7 mouse cellular contexts compared by ENCODE assay signal in the genomic region with DNA sequence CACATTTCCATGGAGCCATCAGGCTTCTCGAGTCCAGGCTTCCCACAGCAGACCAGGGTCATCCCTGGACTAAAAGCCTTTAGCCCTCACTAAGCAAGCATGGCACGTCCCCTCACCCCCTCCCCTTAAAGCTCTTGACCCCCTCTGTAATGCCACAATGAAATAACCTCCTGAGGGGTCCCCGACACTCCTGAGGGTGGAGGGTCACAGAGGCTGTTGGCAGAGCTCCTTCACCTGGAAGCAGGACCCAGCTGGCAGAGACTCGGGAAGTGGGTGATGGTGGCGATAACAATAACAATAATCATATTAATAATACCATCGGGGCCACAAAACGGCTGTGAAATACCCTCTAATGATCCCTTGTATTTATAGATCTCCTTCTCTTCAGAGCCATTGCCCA. TPM values are rescaled to one million over a fixed set of nuclear protein-coding genes. Genes with fewer than 3 reads are reported as not detected.
DNase-seq lines count a peak whose midpoint lies in the region; ATAC-seq and TF ChIP-seq lines count a peak whose summit lies in the region.

TSS of gene Sp2 (minus strand) at position 101 of the 400 bp plus-strand sequence.

- H3K4me1 ChIP-seq in forebrain, postnatal 0 days (ENCODE audit: insufficient read depth): 0 out of 2 replicates have a peak, but pooled peaks cover 6% of the 10 kb centered on the region
- peaks cover 45% of the 10 kb centered on the region for H3K4me1 ChIP-seq in limb, embryonic 13.5 days

- intact Hi-C loops in left cerebral cortex, postnatal 14 days (cut with DNase I): loop anchor here (1.0 to 5.0 kb wide), 2 partner anchors 43 to 169 kb away; partner anchors contain the start of gene Tbkbp1
- intact Hi-C loops in left cerebral cortex, postnatal 4 days (cut with DNase I): loop anchor here (2.0 kb wide), 1 partner anchor 40 kb away; no protein-coding TSS in a partner anchor

- H3K36me3 ChIP-seq in forebrain, postnatal 0 days (ENCODE audit: insufficient read depth): no peaks in the 10 kb centered on the region
- H3K36me3 ChIP-seq in limb, embryonic 13.5 days: no peaks in the 10 kb centered on the region

- 0 out of 2 replicates have a peak within 1 kb of the TSS, but pooled peaks have one; percentile 9 for H3K4me3 ChIP-seq in forebrain, postnatal 0 days (ENCODE audit: low read depth, low read length)
- no peak within 1 kb of the TSS for H3K4me3 ChIP-seq in limb, embryonic 13.5 days

- peak within 1 kb of the TSS; percentile 35 for H3K4me2 ChIP-seq in forebrain, postnatal 0 days (ENCODE audit: low read depth)
- peak within 1 kb of the TSS; percentile 29; the same call in 1 of the 2 replicates for H3K4me2 ChIP-seq in limb, embryonic 13.5 days (replicated peaks)

- no peaks in the 10 kb centered on the region for H3K27me3 ChIP-seq in forebrain, postnatal 0 days (ENCODE audit: insufficient read depth, low read length)
- H3K27me3 ChIP-seq in limb, embryonic 13.5 days: peaks cover 21% of the 10 kb centered on the region

- H3K27ac ChIP-seq in forebrain, postnatal 0 days (ENCODE audit: low read depth, low read length): no peak within 1 kb of the TSS
- H3K27ac ChIP-seq in limb, embryonic 13.5 days: no peak within 1 kb of the TSS

- no peak for DNase-seq in left cerebral cortex, postnatal 14 days (ENCODE audit: low spot score in 2 of 2)
- no peak for DNase-seq in left cerebral cortex, postnatal 4 days
- no peak for DNase-seq in adrenal gland, postnatal 4 days (ENCODE audit: low spot score in 2 of 2)
- no peak for DNase-seq in forebrain, postnatal 0 days
- DNase-seq in cerebellum, postnatal 36 days: no peak
- DNase-seq in ovary, postnatal 14 days (ENCODE audit: low spot score): no peak

- 81% methylated on average over 7 of the region's 7 CpGs for WGBS in forebrain, postnatal 0 days
- WGBS in limb, embryonic 13.5 days: 58% methylated on average over 7 of the region's 7 CpGs

- no peak for TF ChIP-seq CTCF in forebrain, postnatal 0 days (IDR thresholded peaks at IDR 0.05; ENCODE audit: low read depth)

- H3K9me3 ChIP-seq in forebrain, postnatal 0 days (ENCODE audit: low read length): no peaks in the 10 kb centered on the region
- no peaks in the 10 kb centered on the region for H3K9me3 ChIP-seq in limb, embryonic 13.5 days

- peak within 1 kb of the TSS; percentile 25; the same call in 1 of the 2 replicates for H3K9ac ChIP-seq in forebrain, postnatal 0 days
- H3K9ac ChIP-seq in limb, embryonic 13.5 days: 0 out of 2 replicates have a peak within 1 kb of the TSS, but pooled peaks have one; percentile 1

- no peak for ATAC-seq in forebrain, postnatal 0 days
- no peak for ATAC-seq in limb, embryonic 13.5 days (ENCODE audit: low FRiP score, low read depth)

RNA-seq across cellular contexts. Expression of gene Sp2, which starts in this region (rescaled TPM):
- total RNA-seq in left cerebral cortex, postnatal 14 days (2021): 10 to 100 TPM; 10.1 to 11.8 TPM
- total RNA-seq in left cerebral cortex, postnatal 4 days (2021): 10 to 100 TPM in 1 of 2 experiments, 1 to 10 TPM in 1; 9.5 to 11.5 TPM
- 10 to 100 TPM; 23.3 to 26.0 TPM for total RNA-seq in adrenal gland, postnatal 4 days (2021)
- total RNA-seq in forebrain, postnatal 0 days (2014; rRNA removed): 1.9 and 5.0 TPM in 2 replicates
- 13.5 and 14.8 TPM in 2 replicates for polyA plus RNA-seq in forebrain, postnatal 0 days (2015; fragmentation: Nextera tagmentation; extraction: Ambion mirVana)
- polyA plus RNA-seq in limb, embryonic 13.5 days (2015; fragmentation: Nextera tagmentation; extraction: Ambion mirVana): 16.9 and 18.7 TPM in 2 replicates
